Mouse (Mus musculus): ENCODE data around the gene Scaf11. TPM values are rescaled to one million over a fixed set of nuclear protein-coding genes. Genes with fewer than 3 reads are reported as not detected.
A peak's percentile ranks its signal among the peaks of the same experiment; 100 is the strongest.

The Scaf11 gene
- polyA plus RNA-seq, 1 experiment from 2014 or later = 56.5 TPM

DNA sequence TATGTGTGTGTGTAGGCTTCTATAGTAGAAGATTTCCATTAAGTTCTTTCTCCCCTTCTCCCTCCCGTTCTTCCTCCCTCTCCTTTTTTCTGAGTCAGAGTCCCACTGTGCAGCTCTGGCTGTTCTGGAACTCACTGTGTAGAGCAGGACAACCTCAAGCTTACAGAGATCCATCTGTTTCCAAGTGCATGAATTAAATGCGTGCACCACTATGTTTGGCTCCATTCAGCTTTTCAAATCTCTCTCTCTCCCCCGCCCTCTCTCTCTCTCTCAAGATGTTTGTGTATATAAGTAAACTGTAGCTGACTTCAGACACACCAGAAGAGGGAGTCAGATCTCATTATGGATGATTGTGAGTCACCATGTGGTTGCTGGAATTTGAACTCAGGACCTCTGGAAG lies 20.2 kb upstream of the Scaf11 start:
- 80% methylated on average over 3 of the region's 3 CpGs for WGBS
- no peak overlapping the region for H3K4me2 ChIP-seq (replicated peaks)
- no peak overlapping the region for H3K9ac ChIP-seq (replicated peaks)
- H3K4me3 ChIP-seq (replicated peaks) = no peak overlapping the region
- H3K36me3 ChIP-seq = no peaks in the 10 kb centered on the region
- H3K9me3 ChIP-seq = no peaks in the 10 kb centered on the region
- H3K27me3 ChIP-seq = no peaks in the 10 kb centered on the region
- H3K27ac ChIP-seq = no peak overlapping the region
- no peak for ATAC-seq
- 0 out of 2 replicates have a peak, but pooled peaks cover 3% of the 10 kb centered on the region for H3K4me1 ChIP-seq (replicated peaks)

DNA sequence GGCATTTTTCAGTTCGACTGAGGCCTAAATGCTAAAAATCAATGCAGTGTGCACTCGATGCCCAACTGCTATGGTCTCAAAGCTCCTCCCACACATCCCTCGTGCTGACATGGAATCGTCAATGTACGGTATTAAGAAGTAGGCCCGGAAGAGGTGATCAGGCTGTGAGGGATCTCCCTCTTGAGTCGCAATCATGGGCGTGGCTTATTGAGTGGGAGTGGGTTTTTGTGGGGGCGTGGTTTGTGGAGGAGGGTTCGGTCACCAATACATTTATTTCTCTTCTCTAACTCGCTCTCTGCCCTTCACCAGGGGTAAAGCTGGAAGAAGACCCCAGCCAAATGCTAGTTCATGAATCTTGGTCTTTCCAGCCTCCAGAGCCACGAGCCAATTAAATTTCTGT lies 17.4 kb upstream of the Scaf11 start:
- Histone ChIP-seq H3K9ac (replicated peaks) (no peak overlapping the region), H3K36me3 (no peaks in the 10 kb centered on the region), H3K4me1 (replicated peaks) (no peaks in the 10 kb centered on the region), H3K4me2 (replicated peaks) (no peak overlapping the region), H3K27ac (no peak overlapping the region), H3K4me3 (replicated peaks) (no peak overlapping the region), H3K9me3 (no peaks in the 10 kb centered on the region), H3K27me3 (no peaks in the 10 kb centered on the region)
- 86% methylated on average over 12 of the region's 12 CpGs for WGBS
- no peak for ATAC-seq

DNA sequence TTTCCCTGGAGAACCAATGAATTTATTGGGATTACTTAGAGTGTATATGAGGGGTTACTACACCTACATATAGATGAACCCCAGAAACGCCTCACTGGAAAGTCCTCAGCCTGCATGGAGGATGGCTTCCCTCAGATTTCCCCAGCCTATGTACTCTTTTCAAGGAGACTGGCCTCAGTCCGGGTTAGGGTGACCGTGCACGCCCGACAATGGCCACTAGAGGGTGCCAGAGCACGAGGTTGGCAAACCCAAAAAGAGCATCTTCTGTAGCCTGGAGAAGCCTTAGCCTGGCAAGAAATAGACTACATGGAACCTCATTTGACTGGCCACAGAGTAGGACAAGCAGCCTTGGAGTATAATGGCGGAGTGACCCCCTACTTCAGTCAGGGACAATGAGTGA lies 15.7 kb upstream of the Scaf11 start:
- H3K4me3 ChIP-seq (replicated peaks) = no peak overlapping the region
- no peaks in the 10 kb centered on the region for H3K4me1 ChIP-seq (replicated peaks)
- H3K36me3 ChIP-seq = no peaks in the 10 kb centered on the region
- H3K4me2 ChIP-seq (replicated peaks) = no peak overlapping the region
- no peak overlapping the region for H3K27ac ChIP-seq
- no peak overlapping the region for H3K9ac ChIP-seq (replicated peaks)
- H3K9me3 ChIP-seq = no peaks in the 10 kb centered on the region
- peak; percentile 53; the same call in 1 of the 2 replicates for ATAC-seq
- 7% methylated on average over 7 of the region's 7 CpGs for WGBS
- no peaks in the 10 kb centered on the region for H3K27me3 ChIP-seq

DNA sequence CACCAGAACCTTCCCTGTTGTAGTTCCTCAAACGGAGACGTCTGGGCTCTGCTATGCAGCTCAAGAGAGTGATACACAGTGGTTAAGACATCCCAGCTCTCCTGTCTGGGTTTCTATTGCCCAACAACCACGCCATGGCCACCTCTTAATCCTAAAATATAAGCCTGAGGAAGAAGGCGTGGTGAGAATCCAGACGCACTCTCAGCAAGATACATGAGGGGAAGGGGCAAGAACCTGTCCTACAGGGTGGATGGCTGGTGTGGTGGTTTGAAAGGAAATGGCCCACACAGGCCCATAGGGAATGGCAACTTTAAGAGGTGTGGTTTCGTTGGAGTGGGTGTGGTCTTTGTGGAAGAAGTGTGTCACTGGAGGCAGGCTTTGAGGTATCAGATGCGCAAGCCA lies 14.9 kb upstream of the Scaf11 start:
- 86% methylated on average over 7 of the region's 7 CpGs for WGBS
- no peak overlapping the region for H3K9ac ChIP-seq (replicated peaks)

DNA sequence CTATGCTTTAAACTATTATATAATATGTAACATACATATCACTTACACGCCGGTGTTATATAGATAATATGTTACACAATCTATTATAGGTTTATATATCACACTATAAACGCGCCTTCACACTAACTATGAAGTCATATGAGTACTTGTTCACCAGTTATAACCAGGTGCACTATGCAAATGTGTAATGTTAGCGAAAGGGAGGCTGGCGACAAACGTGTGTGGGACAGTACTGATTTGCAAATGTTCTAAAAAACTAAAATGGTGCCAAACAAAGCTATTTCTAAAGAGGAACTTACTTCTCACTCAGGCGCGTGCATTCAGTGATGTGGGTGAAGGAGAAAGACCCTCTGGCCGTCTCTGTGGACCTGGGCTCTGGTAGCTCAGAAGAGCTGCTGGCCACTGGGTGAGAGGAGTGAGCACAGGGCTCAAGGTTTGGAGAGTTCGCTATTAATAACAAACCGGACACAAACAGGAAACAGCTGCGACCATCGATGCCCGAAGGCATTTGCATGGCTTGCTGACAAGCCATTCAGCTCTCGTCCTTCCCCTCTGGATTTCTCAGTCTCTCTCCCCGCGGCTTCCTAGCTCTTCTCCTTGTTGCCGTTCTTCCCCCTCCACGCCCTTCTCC lies 13.8 kb upstream of the Scaf11 start:
- no peak overlapping the region for H3K4me3 ChIP-seq (replicated peaks)
- no peak for ATAC-seq
- 85% methylated on average over 20 of the region's 20 CpGs for WGBS
- H3K27me3 ChIP-seq = no peaks in the 10 kb centered on the region
- no peaks in the 10 kb centered on the region for H3K36me3 ChIP-seq
- H3K4me2 ChIP-seq (replicated peaks) = no peak overlapping the region
- H3K27ac ChIP-seq = no peak overlapping the region
- no peak overlapping the region for H3K9ac ChIP-seq (replicated peaks)
- H3K9me3 ChIP-seq = no peaks in the 10 kb centered on the region
- H3K4me1 ChIP-seq (replicated peaks) = no peaks in the 10 kb centered on the region

More for the DNA sequence above, 14.9 kb upstream of the Scaf11 start:
- Histone ChIP-seq H3K4me3 (replicated peaks) (no peak overlapping the region), H3K9me3 (no peaks in the 10 kb centered on the region), H3K4me1 (replicated peaks) (no peaks in the 10 kb centered on the region), H3K36me3 (no peaks in the 10 kb centered on the region), H3K27ac (no peak overlapping the region), H3K4me2 (replicated peaks) (no peak overlapping the region), H3K27me3 (no peaks in the 10 kb centered on the region)
- no peak for ATAC-seq

DNA sequence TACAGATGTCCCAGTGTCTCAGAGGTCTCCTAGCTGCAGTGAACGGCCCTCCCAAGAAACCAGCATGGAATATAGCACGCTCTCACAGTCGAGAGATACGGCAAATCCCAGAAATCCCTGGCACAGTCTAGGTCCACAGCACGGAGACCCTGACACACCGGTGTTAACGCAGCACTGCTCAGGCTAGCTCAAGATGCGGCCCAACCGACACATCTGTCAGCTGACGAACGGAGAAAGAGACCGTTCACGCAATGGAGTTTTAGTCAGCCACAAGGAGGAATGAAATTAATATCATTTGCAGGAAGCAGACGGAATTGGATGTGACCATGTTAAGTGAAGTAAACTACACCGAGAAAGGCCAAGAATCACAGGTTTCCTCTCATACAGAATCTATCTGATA lies 13.3 kb upstream of the Scaf11 start:
- Histone ChIP-seq H3K4me1 (replicated peaks) (no peaks in the 10 kb centered on the region), H3K36me3 (no peaks in the 10 kb centered on the region), H3K9me3 (no peaks in the 10 kb centered on the region), H3K9ac (replicated peaks) (no peak overlapping the region), H3K4me2 (replicated peaks) (no peak overlapping the region), H3K4me3 (replicated peaks) (no peak overlapping the region), H3K27me3 (no peaks in the 10 kb centered on the region), H3K27ac (no peak overlapping the region)
- WGBS = 93% methylated on average over 15 of the region's 15 CpGs
- ATAC-seq = no peak

DNA sequence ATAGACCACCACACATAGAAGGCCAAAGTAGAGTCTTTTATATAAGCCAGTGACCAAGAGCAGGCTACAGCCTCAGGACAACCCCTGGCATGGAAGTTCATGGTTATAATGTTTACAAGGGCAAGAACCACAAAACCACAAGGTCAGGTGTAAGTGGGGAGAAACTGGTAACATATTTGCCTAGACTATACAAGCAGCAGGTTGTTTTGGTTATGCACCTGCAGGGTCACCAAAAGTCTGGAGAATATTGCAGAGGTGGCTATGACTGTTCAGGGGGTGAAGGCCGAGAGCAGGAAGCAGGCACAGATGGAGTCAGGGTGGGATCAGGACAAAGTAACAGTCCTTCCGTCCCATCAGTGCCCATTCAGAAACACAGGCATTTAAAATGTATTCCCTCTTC lies 7.7 kb upstream of the Scaf11 start:
- WGBS = 88% methylated on average over 2 of the region's 2 CpGs
- Histone ChIP-seq H3K36me3 (no peaks in the 10 kb centered on the region), H3K4me3 (replicated peaks) (no peak overlapping the region), H3K9me3 (no peaks in the 10 kb centered on the region), H3K27ac (no peak overlapping the region), H3K4me2 (replicated peaks) (no peak overlapping the region), H3K9ac (replicated peaks) (no peak overlapping the region), H3K4me1 (replicated peaks) (no peaks in the 10 kb centered on the region), H3K27me3 (no peaks in the 10 kb centered on the region)
- no peak for ATAC-seq

DNA sequence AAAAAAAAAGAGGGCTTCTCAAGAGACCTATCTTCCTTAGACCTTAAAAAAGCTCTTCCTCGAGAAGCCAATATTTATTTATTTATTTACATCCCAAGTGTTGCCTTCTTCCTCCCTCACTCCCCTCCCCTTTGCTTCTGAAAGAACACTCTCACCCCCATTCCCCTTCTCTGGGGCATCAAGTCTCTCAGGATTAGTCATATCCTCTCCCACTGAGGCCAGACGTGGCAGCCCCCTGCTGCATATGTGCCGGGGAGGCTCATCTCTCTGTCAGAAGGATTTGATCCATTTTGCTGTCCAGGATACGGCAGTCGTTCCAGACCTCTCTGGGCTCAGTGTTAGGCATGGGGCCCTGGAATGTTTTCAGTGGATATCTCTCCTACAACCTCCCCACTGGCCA lies 7.2 kb upstream of the Scaf11 start:
- ATAC-seq = no peak
- Histone ChIP-seq H3K9ac (replicated peaks) (no peak overlapping the region), H3K36me3 (no peaks in the 10 kb centered on the region), H3K27ac (no peak overlapping the region), H3K4me2 (replicated peaks) (no peak overlapping the region), H3K9me3 (no peaks in the 10 kb centered on the region), H3K27me3 (no peaks in the 10 kb centered on the region), H3K4me1 (replicated peaks) (no peaks in the 10 kb centered on the region), H3K4me3 (replicated peaks) (no peak overlapping the region)
- WGBS = 74% methylated on average over 5 of the region's 5 CpGs

DNA sequence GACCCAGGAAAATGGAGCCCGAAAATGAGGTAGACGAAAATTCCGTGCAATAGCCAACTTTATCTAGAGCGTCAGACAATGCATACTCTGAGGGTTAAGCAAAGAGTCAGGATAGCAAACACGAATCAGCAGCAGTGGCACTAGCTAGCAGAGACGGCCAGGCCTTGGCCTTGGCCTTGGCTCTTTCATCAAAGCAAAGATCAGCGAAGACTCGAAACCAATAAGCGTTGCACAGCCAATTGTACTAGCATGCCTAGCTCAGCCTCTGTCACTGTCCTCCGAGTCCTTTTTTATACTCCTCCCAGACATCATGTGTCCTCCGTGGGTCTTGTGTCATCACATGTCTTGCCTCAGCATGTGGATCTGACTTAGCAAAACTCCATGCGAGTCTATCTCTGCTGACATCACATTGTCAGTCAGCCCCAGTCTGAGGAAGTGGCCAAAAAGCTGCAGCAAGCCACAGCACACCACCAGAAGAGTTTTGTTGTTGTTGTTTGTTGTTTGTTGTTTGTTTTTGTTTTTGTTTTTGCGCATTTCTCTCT lies 5.8 kb upstream of the Scaf11 start:
- H3K4me1 ChIP-seq (replicated peaks) = peaks cover 14% of the 10 kb centered on the region
- H3K9ac ChIP-seq (replicated peaks) = no peak overlapping the region
- H3K27me3 ChIP-seq = no peaks in the 10 kb centered on the region
- ATAC-seq = no peak
- H3K9me3 ChIP-seq = no peaks in the 10 kb centered on the region
- WGBS = 95% methylated on average over 13 of the region's 13 CpGs
- H3K4me3 ChIP-seq (replicated peaks) = no peak overlapping the region
- H3K36me3 ChIP-seq = no peaks in the 10 kb centered on the region
- no peak overlapping the region for H3K27ac ChIP-seq
- H3K4me2 ChIP-seq (replicated peaks) = no peak overlapping the region

DNA sequence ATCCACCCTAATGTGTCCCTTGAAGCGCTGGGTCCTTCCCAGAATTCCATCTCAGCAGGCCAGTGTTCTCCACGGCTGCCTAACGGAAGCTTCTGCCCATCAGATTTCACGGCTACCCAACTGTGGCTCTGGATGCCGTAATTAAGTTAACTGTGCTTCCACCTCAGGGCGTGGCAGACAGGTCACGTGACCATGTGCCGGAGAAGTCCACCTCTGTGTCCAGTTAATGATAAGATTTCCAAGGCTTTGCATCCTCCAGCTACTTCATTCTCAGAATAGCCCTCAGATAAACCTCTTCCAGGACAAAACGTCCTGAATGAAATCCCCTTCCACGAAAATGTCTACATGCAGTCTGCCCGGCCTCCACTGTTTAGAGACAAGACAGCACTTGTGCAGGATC lies 4.4 kb upstream of the Scaf11 start:
- ATAC-seq = no peak
- Histone ChIP-seq H3K27ac (no peak overlapping the region), H3K27me3 (no peaks in the 10 kb centered on the region), H3K9ac (replicated peaks) (no peak overlapping the region), H3K4me2 (replicated peaks) (no peak overlapping the region), H3K9me3 (no peaks in the 10 kb centered on the region), H3K36me3 (no peaks in the 10 kb centered on the region), H3K4me3 (replicated peaks) (no peak overlapping the region), H3K4me1 (replicated peaks) (peaks cover 14% of the 10 kb centered on the region)
- WGBS = 86% methylated on average over 11 of the region's 11 CpGs

DNA sequence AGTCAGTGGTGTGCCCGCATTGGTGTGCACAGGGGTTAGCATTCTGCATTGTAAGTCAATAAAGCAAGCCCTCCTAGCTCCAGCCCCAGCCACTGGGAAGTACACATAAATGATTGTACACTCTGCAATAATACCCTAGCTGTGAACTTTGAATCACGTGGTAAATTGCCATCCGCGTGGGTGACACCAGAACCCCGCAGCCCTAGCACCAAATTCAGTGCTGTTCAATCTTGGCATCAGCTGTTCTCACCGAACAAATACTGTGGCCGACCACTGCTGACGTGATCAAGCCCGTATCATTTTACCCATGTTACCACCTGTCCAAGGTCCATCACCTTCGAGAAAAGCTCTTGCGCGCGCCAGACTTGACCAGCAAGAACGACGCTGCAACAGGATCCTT lies 3.2 kb upstream of the Scaf11 start:
- Histone ChIP-seq H3K9me3 (no peaks in the 10 kb centered on the region), H3K4me3 (replicated peaks) (no peak overlapping the region), H3K36me3 (no peaks in the 10 kb centered on the region), H3K9ac (replicated peaks) (no peak overlapping the region), H3K27ac (no peak overlapping the region), H3K4me1 (replicated peaks) (peaks cover 22% of the 10 kb centered on the region), H3K4me2 (replicated peaks) (no peak overlapping the region), H3K27me3 (no peaks in the 10 kb centered on the region)
- 97% methylated on average over 15 of the region's 15 CpGs for WGBS
- no peak for ATAC-seq

DNA sequence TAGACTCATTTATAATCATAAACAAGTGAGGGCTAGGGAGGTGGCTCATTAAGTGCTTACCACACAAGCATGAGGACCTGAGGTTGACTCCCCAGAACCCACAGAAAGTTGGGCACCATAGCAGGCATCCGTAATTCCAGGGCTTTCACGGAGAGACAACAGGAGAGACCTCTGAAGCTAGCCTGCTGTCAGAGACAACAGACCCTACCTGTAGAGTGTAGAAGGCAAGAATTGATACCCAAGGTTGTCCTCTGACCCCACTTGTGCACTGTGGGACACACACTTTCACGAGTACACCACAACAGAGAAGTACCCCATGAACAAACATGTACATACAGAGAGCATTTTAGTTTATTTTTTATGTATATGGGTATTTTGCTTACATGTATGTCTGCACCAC lies 2.0 kb upstream of the Scaf11 start:
- peaks cover 27% of the 10 kb centered on the region for H3K4me1 ChIP-seq (replicated peaks)
- H3K9me3 ChIP-seq = no peaks in the 10 kb centered on the region
- H3K4me3 ChIP-seq (replicated peaks) = no peak overlapping the region
- no peaks in the 10 kb centered on the region for H3K27me3 ChIP-seq
- H3K27ac ChIP-seq = no peak overlapping the region
- H3K9ac ChIP-seq (replicated peaks) = no peak overlapping the region
- no peak overlapping the region for H3K4me2 ChIP-seq (replicated peaks)
- WGBS = 89% methylated on average over 3 of the region's 3 CpGs
- H3K36me3 ChIP-seq = no peaks in the 10 kb centered on the region
- ATAC-seq = no peak
